Mouse (Mus musculus) bone marrow macrophage, adult 2 months (primary cell): ENCODE data around the gene Cr1l.

Experiments
- CTCF ChIP-seq: IDR thresholded peaks from 2 replicates; pipeline ENCODE4 v1.5.1; 2012; ENCODE audit warnings: low read depth, mild to moderate bottlenecking, low read length, moderate library complexity
- POLR2A ChIP-seq: IDR thresholded peaks from 2 replicates; pipeline ENCODE4 v1.6.1; 2012; ENCODE audit warnings: mild to moderate bottlenecking, low read depth, low read length, borderline replicate concordance

DNA sequence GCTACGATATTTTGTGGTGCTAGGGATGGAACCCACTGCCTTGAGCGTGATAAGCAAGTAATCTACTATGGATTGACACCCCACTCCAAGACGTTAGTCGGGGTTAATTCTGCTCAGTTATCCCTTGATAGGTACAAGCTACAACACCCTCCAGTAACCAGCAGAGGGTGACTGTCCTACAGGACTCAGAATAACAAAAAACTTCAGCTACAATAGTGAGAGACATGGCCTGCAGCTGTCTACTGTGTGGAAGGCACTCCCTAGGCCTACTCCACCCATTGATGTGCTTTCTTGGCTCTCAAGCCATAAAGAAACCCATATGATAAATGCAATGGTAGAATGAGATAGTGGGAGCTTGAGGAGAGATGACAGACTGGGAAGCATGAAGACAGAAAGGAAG is 17.8 kb downstream of the Cr1l start:
- TF ChIP-seq CTCF = no peak
- no peak for TF ChIP-seq POLR2A
